Mouse (Mus musculus) G1E (cell line): ENCODE measurements around the gene Cuedc1. TPM values are rescaled to one million over a fixed set of nuclear protein-coding genes. Genes with fewer than 3 reads are reported as not detected.
A peak's percentile ranks its signal among the peaks of the same experiment; 100 is the strongest.

Source experiments
- ATAC-seq: 2 replicates; pipeline ENCODE4 v1.8.0; 2016; ENCODE audit warnings: mild to moderate bottlenecking; ENCODE audit not compliant: insufficient number of reproducible peaks, poor library complexity, low FRiP score, severe bottlenecking; ENCODE audit errors: extremely low read depth
- DNase-seq: peaks from one replicate; pipeline ENCODE4 v3.0.0; 2012; ENCODE audit warnings: low spot score
- H3K27me3 ChIP-seq: 2 replicates; pipeline ENCODE4 v1.6.1; 2012; ENCODE audit warnings: mild to moderate bottlenecking, low read length, inconsistent platforms; ENCODE audit not compliant: insufficient read depth
- H3K36me3 ChIP-seq: replicated peaks from 2 replicates; pipeline ENCODE3; 2012; ENCODE audit warnings: mild to moderate bottlenecking, inconsistent platforms
- H3K4me1 ChIP-seq: 2 replicates; pipeline ENCODE4 v1.6.1; 2012; ENCODE audit warnings: low read depth, low read length, inconsistent platforms, mixed read lengths; ENCODE audit not compliant: insufficient read depth
- H3K4me3 ChIP-seq: 2 replicates; pipeline ENCODE4 v1.5.1; 2012; ENCODE audit warnings: low read depth, mild to moderate bottlenecking, inconsistent platforms, low read length, moderate library complexity, mixed read lengths
- H3K9me3 ChIP-seq: replicated peaks from 2 replicates; pipeline ENCODE4 v1.6.1; 2012; ENCODE audit warnings: inconsistent platforms
- CTCF ChIP-seq: IDR thresholded peaks from 2 replicates; pipeline ENCODE4 v1.5.1; 2012; ENCODE audit warnings: low read depth, low read length, inconsistent platforms, mixed read lengths
- GATA1 ChIP-seq: IDR thresholded peaks from 2 replicates; pipeline ENCODE4 v1.6.1; 2012; ENCODE audit warnings: borderline replicate concordance, low read length, inconsistent platforms, mixed read lengths
- GATA2 ChIP-seq: IDR thresholded peaks from 2 replicates; pipeline ENCODE4 v1.6.1; 2012; ENCODE audit warnings: low read depth, low read length, inconsistent platforms, borderline replicate concordance
- POLR2AphosphoS5 ChIP-seq: IDR thresholded peaks from 2 replicates; pipeline ENCODE4 v1.6.1; 2012; ENCODE audit warnings: low read depth, low read length, inconsistent platforms; ENCODE audit not compliant: insufficient replicate concordance
- TAL1 ChIP-seq: conservative IDR thresholded peaks from 2 replicates; pipeline ENCODE4 v1.6.1; 2012; ENCODE audit warnings: low read depth, low read length, inconsistent platforms, mixed read lengths
- polyA plus RNA-seq: library from polyadenylated mRNA; stranded (reverse); fragments of >175 nt; gene quantifications from 2 replicates; pipeline ENCODE4 v1.2.3, GENCODE M21; 2012
- total RNA-seq, 2 experiments: library from RNA; stranded (forward) in 1 of 2; stranded (reverse) in 1 of 2; fragments of 200-1000 nt in 1 of 2; fragments of >200 nt in 1 of 2; fragmentation: Nextera tagmentation in 1 of 2; gene quantifications; 2 replicates each; pipeline ENCODE4 v1.2.3; 2014 to 2017

Gene Cuedc1
- total and polyA plus RNA-seq, 3 experiments = 18.9 to 36.4 (median 29.6) TPM

- DNase-seq (no peak), ATAC-seq (peak; percentile 40; the same call in 1 of the 2 replicates)
- Histone ChIP-seq H3K27me3 (peaks cover 73% of the 10 kb centered on the region), H3K4me1 (peaks cover 41% of the 10 kb centered on the region), H3K4me3 (no peak overlapping the region), H3K36me3 (peaks cover 6% of the 10 kb centered on the region), H3K9me3 (no peaks in the 10 kb centered on the region)
- TF ChIP-seq GATA1 (no peak), GATA2 (no peak), TAL1 (no peak), CTCF (no peak), POLR2AphosphoS5 (no peak)
Measured at GRCm38 (mm10) chr11:88105494-88106291, 7.8 kb downstream of the Cuedc1 start.

DNA sequence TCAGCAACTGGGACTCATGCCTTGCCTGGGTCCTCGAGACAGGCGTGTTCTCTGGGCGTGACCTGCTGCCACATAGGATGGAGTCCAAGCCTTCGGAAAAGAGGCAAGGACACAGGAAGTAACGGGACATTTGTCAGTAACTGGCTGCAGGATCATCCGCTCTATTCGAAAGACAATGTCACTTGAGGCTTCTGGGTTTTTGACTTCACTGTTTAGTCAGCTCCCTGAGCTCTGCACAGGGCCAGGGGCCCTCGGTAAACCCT lies 8.4 kb downstream of the Cuedc1 start:
- Histone ChIP-seq H3K27me3 (peaks cover 72% of the 10 kb centered on the region), H3K36me3 (peaks cover 6% of the 10 kb centered on the region), H3K9me3 (no peaks in the 10 kb centered on the region), H3K4me3 (no peak overlapping the region), H3K4me1 (peaks cover 41% of the 10 kb centered on the region)
- TF ChIP-seq GATA2 (no peak), GATA1 (no peak), POLR2AphosphoS5 (no peak)
- ATAC-seq = no peak
- DNase-seq = no peak

- DNase-seq (no peak), ATAC-seq (no peak)
- Histone ChIP-seq H3K27me3 (peaks cover 73% of the 10 kb centered on the region), H3K4me3 (no peak overlapping the region), H3K9me3 (no peaks in the 10 kb centered on the region), H3K36me3 (peaks cover 2% of the 10 kb centered on the region), H3K4me1 (peaks cover 38% of the 10 kb centered on the region)
- TF ChIP-seq CTCF = no peak
- TF ChIP-seq GATA1 = no peak
- no peak for TF ChIP-seq POLR2AphosphoS5
- no peak for TF ChIP-seq TAL1
- TF ChIP-seq GATA2 = no peak
Measured at GRCm38 (mm10) chr11:88107365-88107764, 9.5 kb downstream of the Cuedc1 start.

- H3K27me3 ChIP-seq = peaks cover 68% of the 10 kb centered on the region
- DNase-seq = no peak
- H3K36me3 ChIP-seq = peaks cover 2% of the 10 kb centered on the region
- no peaks in the 10 kb centered on the region for H3K9me3 ChIP-seq
- H3K4me1 ChIP-seq = peaks cover 26% of the 10 kb centered on the region
- TF ChIP-seq GATA1 = no peak
- no peak for ATAC-seq
- H3K4me3 ChIP-seq = no peak overlapping the region
Measured at GRCm38 (mm10) chr11:88110031-88110594, 12.3 kb downstream of the Cuedc1 start.

DNA sequence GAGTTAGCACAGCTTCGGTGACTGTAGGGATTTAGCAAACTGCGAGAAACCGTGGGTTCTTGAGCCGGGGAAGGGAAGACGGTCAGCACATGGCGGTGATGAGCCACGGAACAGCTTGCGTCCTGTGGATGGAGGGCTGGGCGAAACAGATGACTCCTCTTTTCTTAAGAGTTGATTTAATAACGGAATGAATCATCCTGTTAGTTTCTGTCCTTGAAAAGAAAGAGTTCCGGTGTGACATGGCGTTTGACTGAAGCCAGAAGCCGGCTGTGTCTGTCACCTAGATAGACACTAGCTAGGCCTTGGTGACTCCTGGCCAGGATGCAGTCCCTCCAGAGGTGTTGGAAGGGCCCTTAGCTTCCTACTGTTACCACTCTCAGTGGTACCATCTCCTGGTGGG lies 14.2 kb downstream of the Cuedc1 start:
- TF ChIP-seq TAL1 (no peak), GATA1 (no peak), GATA2 (no peak), POLR2AphosphoS5 (no peak), CTCF (no peak)
- ATAC-seq (no peak), DNase-seq (no peak)
- peaks cover 73% of the 10 kb centered on the region for H3K27me3 ChIP-seq
- no peak overlapping the region for H3K4me3 ChIP-seq
- peaks cover 20% of the 10 kb centered on the region for H3K4me1 ChIP-seq
- H3K9me3 ChIP-seq = no peaks in the 10 kb centered on the region
- peaks cover 2% of the 10 kb centered on the region for H3K36me3 ChIP-seq

GRCm38 (mm10) chr11:88112677-88113333 lies 14.9 kb downstream of the Cuedc1 start:
- Histone ChIP-seq H3K27me3 (peaks cover 73% of the 10 kb centered on the region), H3K9me3 (no peaks in the 10 kb centered on the region), H3K4me1 (peaks cover 16% of the 10 kb centered on the region), H3K4me3 (no peak overlapping the region), H3K36me3 (peaks cover 2% of the 10 kb centered on the region)
- no peak for DNase-seq
- no peak for ATAC-seq
- TF ChIP-seq GATA2 (no peak), CTCF (no peak), TAL1 (no peak), POLR2AphosphoS5 (no peak), GATA1 (no peak)
